Mouse (Mus musculus): Measurements from ENCODE around the gene Rps6kb1. TPM values are rescaled to one million over a fixed set of nuclear protein-coding genes. Genes with fewer than 3 reads are reported as not detected.
A peak's percentile ranks its signal among the peaks of the same experiment; 100 is the strongest.

Rps6kb1 gene
- polyA plus RNA-seq, 1 experiment from 2014 or later, result 50.7 TPM

GRCm38 (mm10) chr11:86568425-86568824, 23.8 kb upstream of the Rps6kb1 start:
- DNase-seq (ENCODE audit: low spot score) (no peak), ATAC-seq (replicated peaks; ENCODE audit: low FRiP score, low TSS enrichment, low read depth) (no peak)
- no peaks in the 10 kb centered on the region for H3K36me3 ChIP-seq (ENCODE audit: control insufficient read depth, insufficient read depth, low read length)
- peaks cover 18% of the 10 kb centered on the region for H3K4me1 ChIP-seq (replicated peaks; ENCODE audit: control insufficient read depth, insufficient read depth, low read length)
- no peak overlapping the region for H3K4me3 ChIP-seq (ENCODE audit: low read depth, low read length)
- no peak overlapping the region for H3K9ac ChIP-seq (ENCODE audit: low read length)
- H3K27ac ChIP-seq (ENCODE audit: low read depth), result no peak overlapping the region
- WGBS, result 64% methylated on average over 3 of the region's 3 CpGs
- H3K27me3 ChIP-seq (replicated peaks; ENCODE audit: control insufficient read depth, insufficient read depth, low read length), result no peaks in the 10 kb centered on the region
- H3K4me2 ChIP-seq (ENCODE audit: low read length), result no peak overlapping the region
- no peaks in the 10 kb centered on the region for H3K9me3 ChIP-seq (ENCODE audit: control insufficient read depth, low read length)

DNA sequence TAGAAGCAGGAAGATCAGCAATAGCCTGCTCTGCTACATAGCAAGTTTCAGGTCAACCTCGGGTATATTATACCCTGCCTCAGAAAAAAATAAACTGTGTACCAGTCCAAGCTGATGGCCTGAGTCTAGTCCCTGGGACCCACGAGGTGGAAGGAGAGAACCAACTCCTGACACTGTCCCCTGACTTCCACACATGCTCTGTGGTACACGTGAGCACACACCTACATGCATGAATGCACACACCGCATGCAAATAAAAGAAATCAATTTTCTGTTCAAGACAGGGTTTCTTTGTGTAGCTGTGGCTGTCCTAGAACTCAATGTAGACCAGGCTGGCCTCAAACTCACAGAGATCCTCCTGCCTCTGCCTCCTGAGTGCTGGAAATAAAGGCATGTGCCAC, 13.7 kb upstream of the Rps6kb1 start:
- Histone ChIP-seq H3K4me2 (ENCODE audit: low read length) (no peak overlapping the region), H3K36me3 (ENCODE audit: control insufficient read depth, insufficient read depth, low read length) (peaks cover 32% of the 10 kb centered on the region), H3K4me3 (ENCODE audit: low read depth, low read length) (no peak overlapping the region), H3K27ac (ENCODE audit: low read depth) (no peak overlapping the region), H3K27me3 (replicated peaks; ENCODE audit: control insufficient read depth, insufficient read depth, low read length) (no peaks in the 10 kb centered on the region), H3K4me1 (replicated peaks; ENCODE audit: control insufficient read depth, insufficient read depth, low read length) (no peaks in the 10 kb centered on the region), H3K9me3 (ENCODE audit: control insufficient read depth, low read length) (no peaks in the 10 kb centered on the region), H3K9ac (ENCODE audit: low read length) (no peak overlapping the region)
- 90% methylated on average over 4 of the region's 4 CpGs for WGBS
- ATAC-seq (replicated peaks; ENCODE audit: low FRiP score, low TSS enrichment, low read depth) (no peak), DNase-seq (ENCODE audit: low spot score) (no peak)

- H3K9me3 ChIP-seq (ENCODE audit: control insufficient read depth, low read length), result no peaks in the 10 kb centered on the region
- H3K4me2 ChIP-seq (ENCODE audit: low read length), result no peak overlapping the region
- ATAC-seq (replicated peaks; ENCODE audit: low FRiP score, low TSS enrichment, low read depth), result no peak
- 93% methylated on average over 6 of the region's 6 CpGs for WGBS
- H3K9ac ChIP-seq (ENCODE audit: low read length), result no peak overlapping the region
- H3K27me3 ChIP-seq (replicated peaks; ENCODE audit: control insufficient read depth, insufficient read depth, low read length), result no peaks in the 10 kb centered on the region
- no peak for DNase-seq (ENCODE audit: low spot score)
- H3K36me3 ChIP-seq (ENCODE audit: control insufficient read depth, insufficient read depth, low read length), result peaks cover 26% of the 10 kb centered on the region
- no peak overlapping the region for H3K4me3 ChIP-seq (ENCODE audit: low read depth, low read length)
- H3K27ac ChIP-seq (ENCODE audit: low read depth), result no peak overlapping the region
- no peaks in the 10 kb centered on the region for H3K4me1 ChIP-seq (replicated peaks; ENCODE audit: control insufficient read depth, insufficient read depth, low read length)
These were observed 8.9 kb upstream of the Rps6kb1 start for GRCm38 (mm10) chr11:86553525-86553924.

- H3K27me3 ChIP-seq (replicated peaks; ENCODE audit: control insufficient read depth, insufficient read depth, low read length), result no peaks in the 10 kb centered on the region
- peaks cover 16% of the 10 kb centered on the region for H3K4me1 ChIP-seq (replicated peaks; ENCODE audit: control insufficient read depth, insufficient read depth, low read length)
- no peak overlapping the region for H3K4me2 ChIP-seq (ENCODE audit: low read length)
- H3K9me3 ChIP-seq (ENCODE audit: control insufficient read depth, low read length), result no peaks in the 10 kb centered on the region
- peaks cover 12% of the 10 kb centered on the region for H3K36me3 ChIP-seq (ENCODE audit: control insufficient read depth, insufficient read depth, low read length)
- H3K9ac ChIP-seq (ENCODE audit: low read length), result no peak overlapping the region
- DNase-seq (ENCODE audit: low spot score), result no peak
- H3K27ac ChIP-seq (ENCODE audit: low read depth), result no peak overlapping the region
- no peak for ATAC-seq (replicated peaks; ENCODE audit: low FRiP score, low TSS enrichment, low read depth)
- 91% methylated on average over 1 of the region's 1 CpGs for WGBS
- no peak overlapping the region for H3K4me3 ChIP-seq (ENCODE audit: low read depth, low read length)
These were observed 2.8 kb upstream of the Rps6kb1 start for GRCm38 (mm10) chr11:86547412-86547811.

DNA sequence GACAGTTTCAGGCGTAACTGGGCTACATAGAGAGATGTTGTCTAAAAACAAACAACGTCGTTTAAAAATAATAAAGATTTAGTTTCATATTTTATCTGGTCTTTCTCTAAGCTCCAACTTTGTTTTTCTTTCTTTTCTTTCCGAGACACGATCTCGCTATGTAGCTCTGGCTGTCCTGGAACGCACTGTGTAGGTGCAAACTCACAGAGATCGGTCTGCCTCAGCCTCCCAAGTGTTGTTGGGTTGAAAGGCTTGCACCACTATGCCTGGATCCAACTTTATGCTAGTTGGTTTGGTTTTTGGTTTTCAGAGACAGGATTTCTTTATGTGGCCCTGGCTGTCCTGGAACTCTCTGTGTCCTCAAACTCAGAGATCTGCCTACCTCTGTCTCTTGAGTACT, 951 bp upstream of the Rps6kb1 start:
- Histone ChIP-seq H3K4me1 (replicated peaks; ENCODE audit: control insufficient read depth, insufficient read depth, low read length) (peaks cover 18% of the 10 kb centered on the region), H3K36me3 (ENCODE audit: control insufficient read depth, insufficient read depth, low read length) (peaks cover 12% of the 10 kb centered on the region), H3K9ac (ENCODE audit: low read length) (peak overlapping the region; percentile 90), H3K27ac (ENCODE audit: low read depth) (0 out of 2 replicates have a peak overlapping the region, but pooled peaks have one; percentile 66), H3K4me3 (ENCODE audit: low read depth, low read length) (peak overlapping the region; percentile 65), H3K9me3 (ENCODE audit: control insufficient read depth, low read length) (no peaks in the 10 kb centered on the region), H3K4me2 (ENCODE audit: low read length) (peak overlapping the region; percentile 54), H3K27me3 (replicated peaks; ENCODE audit: control insufficient read depth, insufficient read depth, low read length) (no peaks in the 10 kb centered on the region)
- WGBS, result 78% methylated on average over 8 of the region's 8 CpGs
- no peak for ATAC-seq (replicated peaks; ENCODE audit: low FRiP score, low TSS enrichment, low read depth)
- DNase-seq (ENCODE audit: low spot score), result no peak

DNA sequence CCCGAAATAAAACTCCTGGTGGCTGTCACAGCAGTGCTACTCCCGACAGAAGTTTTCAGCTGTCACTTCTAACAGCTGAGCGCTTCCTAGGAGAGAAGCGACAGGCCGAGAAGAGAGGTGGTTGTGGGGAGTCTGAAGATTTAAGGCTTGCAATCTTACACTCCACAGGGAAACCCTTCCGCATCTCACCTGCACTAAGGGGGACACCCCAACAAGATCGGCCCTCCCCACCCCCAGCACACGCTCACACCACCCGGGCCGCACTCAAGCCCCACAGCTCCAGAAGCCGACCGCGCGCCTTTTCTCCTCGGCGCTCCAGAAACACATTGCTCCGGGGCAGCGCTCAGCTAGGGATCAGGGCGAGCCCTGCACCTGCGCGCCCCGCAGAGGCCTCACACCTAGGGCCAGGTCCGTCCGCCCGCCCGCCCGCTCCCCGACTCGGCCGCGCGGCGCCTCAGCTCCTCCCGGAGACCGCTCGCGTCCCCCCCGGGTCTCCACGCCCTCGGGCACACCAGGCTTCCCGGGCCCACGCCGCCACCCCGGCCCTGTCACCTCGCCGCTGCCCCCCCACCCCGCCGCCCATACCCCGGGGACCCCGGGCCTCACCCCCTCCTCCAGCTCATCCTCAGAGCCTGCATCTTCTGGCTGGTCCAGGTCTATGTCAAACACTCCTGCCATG, 506 bp downstream of the Rps6kb1 start:
- Histone ChIP-seq H3K27ac (ENCODE audit: low read depth) (peak overlapping the region; percentile 77; the same call in 1 of the 2 replicates), H3K4me2 (ENCODE audit: low read length) (peak overlapping the region; percentile 65), H3K9me3 (ENCODE audit: control insufficient read depth, low read length) (no peaks in the 10 kb centered on the region), H3K4me1 (replicated peaks; ENCODE audit: control insufficient read depth, insufficient read depth, low read length) (peaks cover 18% of the 10 kb centered on the region), H3K36me3 (ENCODE audit: control insufficient read depth, insufficient read depth, low read length) (peaks cover 4% of the 10 kb centered on the region; the same call in 1 of the 2 replicates), H3K9ac (ENCODE audit: low read length) (peak overlapping the region; percentile 90), H3K4me3 (ENCODE audit: low read depth, low read length) (peak overlapping the region; percentile 65), H3K27me3 (replicated peaks; ENCODE audit: control insufficient read depth, insufficient read depth, low read length) (no peaks in the 10 kb centered on the region)
- no peak for DNase-seq (ENCODE audit: low spot score)
- 2% methylated on average over 39 of the region's 50 CpGs for WGBS
- ATAC-seq (replicated peaks; ENCODE audit: low FRiP score, low TSS enrichment, low read depth), result peak; percentile 77

GRCm38 (mm10) chr11:86542851-86543250, 1.8 kb downstream of the Rps6kb1 start:
- no peak overlapping the region for H3K27ac ChIP-seq (ENCODE audit: low read depth)
- ATAC-seq (replicated peaks; ENCODE audit: low FRiP score, low TSS enrichment, low read depth) (no peak), DNase-seq (ENCODE audit: low spot score) (no peak)
- H3K27me3 ChIP-seq (replicated peaks; ENCODE audit: control insufficient read depth, insufficient read depth, low read length), result no peaks in the 10 kb centered on the region
- peaks cover 18% of the 10 kb centered on the region for H3K4me1 ChIP-seq (replicated peaks; ENCODE audit: control insufficient read depth, insufficient read depth, low read length)
- 0 out of 2 replicates have a peak overlapping the region, but pooled peaks have one; percentile 6 for H3K9ac ChIP-seq (ENCODE audit: low read length)
- H3K4me2 ChIP-seq (ENCODE audit: low read length), result peak overlapping the region; percentile 65
- H3K4me3 ChIP-seq (ENCODE audit: low read depth, low read length), result no peak overlapping the region
- no peaks in the 10 kb centered on the region for H3K9me3 ChIP-seq (ENCODE audit: control insufficient read depth, low read length)
- no peaks in the 10 kb centered on the region for H3K36me3 ChIP-seq (ENCODE audit: control insufficient read depth, insufficient read depth, low read length)
- 92% methylated on average over 1 of the region's 1 CpGs for WGBS

DNA sequence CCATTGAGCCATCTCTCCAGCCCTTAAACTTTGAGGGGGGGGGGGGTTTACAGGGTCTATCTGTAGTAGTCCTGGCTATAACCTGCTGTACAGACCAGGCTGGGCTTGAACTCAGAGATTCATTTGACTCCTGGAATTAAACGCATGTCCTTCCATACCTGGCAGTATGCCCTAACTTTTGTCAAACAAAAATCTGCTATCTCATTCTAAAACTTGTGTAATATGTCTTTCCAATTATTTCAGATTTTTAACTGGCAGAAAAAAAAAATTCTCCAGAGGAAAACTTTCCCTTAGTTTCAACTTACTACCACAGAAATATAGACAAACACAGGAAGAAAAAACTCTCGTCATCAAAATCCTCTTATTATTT, 4.1 kb downstream of the Rps6kb1 start:
- H3K4me3 ChIP-seq (ENCODE audit: low read depth, low read length), result no peak overlapping the region
- 88% methylated on average over 2 of the region's 2 CpGs for WGBS
- DNase-seq (ENCODE audit: low spot score), result no peak
- H3K27ac ChIP-seq (ENCODE audit: low read depth), result no peak overlapping the region
- H3K27me3 ChIP-seq (replicated peaks; ENCODE audit: control insufficient read depth, insufficient read depth, low read length), result no peaks in the 10 kb centered on the region
- no peak overlapping the region for H3K9ac ChIP-seq (ENCODE audit: low read length)
- H3K4me1 ChIP-seq (replicated peaks; ENCODE audit: control insufficient read depth, insufficient read depth, low read length), result peaks cover 13% of the 10 kb centered on the region
- no peaks in the 10 kb centered on the region for H3K9me3 ChIP-seq (ENCODE audit: control insufficient read depth, low read length)
- H3K4me2 ChIP-seq (ENCODE audit: low read length), result no peak overlapping the region
- no peak for ATAC-seq (replicated peaks; ENCODE audit: low FRiP score, low TSS enrichment, low read depth)
- no peaks in the 10 kb centered on the region for H3K36me3 ChIP-seq (ENCODE audit: control insufficient read depth, insufficient read depth, low read length)
